Mouse (Mus musculus) kidney, adult 11 months (tissue): Measurements from ENCODE around the gene Nell2.

Experiments used
- DNase-seq: peaks from one replicate; pipeline ENCODE4 v3.0.0; 2022

Gene Nell2

GRCm38 (mm10) chr15:95070881-95071280, 457.5 kb downstream of the Nell2 start:
- DNase-seq = no peak

- no peak for DNase-seq
Measured at GRCm38 (mm10) chr15:95068799-95069198, 459.6 kb downstream of the Nell2 start.

- DNase-seq = no peak
Measured at GRCm38 (mm10) chr15:95068023-95068422, 460.3 kb downstream of the Nell2 start.

GRCm38 (mm10) chr15:95055081-95055650, 473.2 kb downstream of the Nell2 start:
- DNase-seq = no peak

GRCm38 (mm10) chr15:95049171-95049729, 479.1 kb downstream of the Nell2 start:
- no peak for DNase-seq

- no peak for DNase-seq
Measured at GRCm38 (mm10) chr15:95047486-95047885, 480.9 kb downstream of the Nell2 start.

- no peak for DNase-seq
Measured at GRCm38 (mm10) chr15:95044011-95044410, 484.3 kb downstream of the Nell2 start.

- DNase-seq = no peak
Measured at GRCm38 (mm10) chr15:95042437-95042836, 485.9 kb downstream of the Nell2 start.

GRCm38 (mm10) chr15:95029487-95029875, 498.9 kb downstream of the Nell2 start:
- no peak for DNase-seq

GRCm38 (mm10) chr15:95028862-95029486, 499.4 kb downstream of the Nell2 start:
- no peak for DNase-seq
